Mouse (Mus musculus) Patski (cell line): ENCODE results near the gene Trp63. TPM values are rescaled to one million over a fixed set of nuclear protein-coding genes. Genes with fewer than 3 reads are reported as not detected.
"Not testable (repeated sequence)": the region's sequence is repeated elsewhere in the genome, so short reads cannot be mapped to it uniquely, and the experiment has no call there.

Experiments used
- ATAC-seq: fragments of 100-300 bp; one replicate; pipeline ENCODE4 v1.8.0; 2021
- CTCF ChIA-PET: fragments of 350-600 bp; sonication (Branson Sonifier 250); formaldehyde crosslinking; loops from one replicate; lab custom pipeline; 2022; ENCODE audit warnings: inconsistent platforms; lab: Charles Lee
- POLR2A ChIA-PET: fragments of 350-600 bp; sonication (Branson Sonifier 250); formaldehyde crosslinking; loops from one replicate; lab custom pipeline; 2022; ENCODE audit warnings: antibody characterized with exemption, inconsistent platforms; lab: Charles Lee
- DNase-seq: peaks from one replicate; pipeline ENCODE4 v3.0.0-alpha.2; 2011; ENCODE audit warnings: low read depth, low spot score
- H3K27me3 ChIP-seq: fragments of 371-371 bp; one replicate; pipeline ENCODE4 v1.5.1; 2021
- CTCF ChIP-seq: fragments of 100-300 bp; IDR thresholded peaks from one replicate; pipeline ENCODE4 v1.5.1; 2021
- in situ Hi-C: fragments of 300-500 bp; cut with MboI; formaldehyde crosslinking; loops from 3 replicates; pipeline ENCODE4 v1.11.1; 2018; ENCODE audit warnings: low pct_unique_long_range_greater_than_20kb, mixed read lengths
- polyA plus RNA-seq: library from polyadenylated mRNA; unstranded; gene quantifications from one replicate; pipeline ENCODE4 v1.2.3, GENCODE M21; 2021

Gene Trp63
- 0.03 TPM for polyA plus RNA-seq

DNA sequence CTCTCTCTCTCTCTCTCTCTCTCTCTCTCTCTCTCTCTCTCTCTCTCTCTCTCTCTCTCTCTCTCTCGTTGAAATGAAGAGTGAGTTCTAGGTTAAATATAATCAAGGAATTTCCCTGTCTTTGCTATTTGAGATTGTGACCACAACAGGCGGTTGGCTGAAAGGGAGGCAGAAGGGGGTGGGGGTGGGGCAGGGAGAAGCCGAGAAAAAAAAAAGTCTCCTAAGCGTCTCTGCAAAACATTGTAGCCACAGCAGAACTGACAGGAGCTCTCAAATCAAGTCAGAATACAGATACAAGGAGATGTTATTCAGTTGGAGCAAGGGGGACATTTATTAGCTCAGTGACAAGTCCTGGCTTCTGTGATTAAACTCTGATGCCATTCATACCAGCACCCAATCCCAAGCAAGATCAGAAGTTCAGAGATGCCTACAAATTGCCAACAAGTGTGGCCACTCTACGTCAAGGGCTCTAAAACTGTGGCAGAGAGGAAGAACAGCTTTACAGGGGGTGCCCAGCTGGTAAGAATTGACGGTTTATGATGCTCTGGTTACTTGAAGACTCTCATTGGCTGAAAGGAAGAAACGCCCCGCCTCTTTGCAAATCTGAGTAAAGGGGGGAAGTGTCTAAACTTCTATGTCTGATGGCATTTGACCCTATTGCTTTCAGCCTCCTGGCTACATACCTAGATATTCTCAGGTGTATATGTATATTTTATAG is at the start of gene Trp63:
TSS of gene Trp63 (plus strand) at position 233 of the 718 bp plus-strand sequence.
- POLR2A ChIA-PET, result no interaction called here
- CTCF ChIA-PET, result no interaction called here
- in situ Hi-C loops, result no loop called here
- no peaks in the 10 kb centered on the region for H3K27me3 ChIP-seq
- TF ChIP-seq CTCF, result no peak
- DNase-seq (no peak), ATAC-seq (no peak)

DNA sequence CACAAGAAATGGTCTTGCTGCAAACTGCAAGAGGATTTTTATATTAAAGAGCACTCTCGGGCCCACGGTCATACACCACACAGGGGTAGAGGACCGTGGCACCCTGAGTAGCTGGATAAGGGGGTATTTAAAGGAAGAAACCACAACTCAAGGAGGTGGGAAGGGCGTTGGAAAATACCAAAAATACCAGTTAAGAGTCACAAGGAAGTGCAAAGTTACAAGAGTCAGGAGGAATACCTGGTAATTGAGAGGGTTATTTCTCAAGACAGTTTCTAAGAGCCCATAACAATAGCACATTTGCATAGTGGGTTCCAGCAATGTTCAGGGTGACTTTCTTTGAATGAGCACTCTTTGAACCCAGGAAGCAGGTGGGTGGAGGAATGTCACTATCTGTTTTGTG is 38.8 kb upstream of the Trp63 start:
- H3K27me3 ChIP-seq, ATAC-seq, CTCF ChIA-PET, POLR2A ChIA-PET, DNase-seq, in situ Hi-C loops: not testable (repeated sequence)

DNA sequence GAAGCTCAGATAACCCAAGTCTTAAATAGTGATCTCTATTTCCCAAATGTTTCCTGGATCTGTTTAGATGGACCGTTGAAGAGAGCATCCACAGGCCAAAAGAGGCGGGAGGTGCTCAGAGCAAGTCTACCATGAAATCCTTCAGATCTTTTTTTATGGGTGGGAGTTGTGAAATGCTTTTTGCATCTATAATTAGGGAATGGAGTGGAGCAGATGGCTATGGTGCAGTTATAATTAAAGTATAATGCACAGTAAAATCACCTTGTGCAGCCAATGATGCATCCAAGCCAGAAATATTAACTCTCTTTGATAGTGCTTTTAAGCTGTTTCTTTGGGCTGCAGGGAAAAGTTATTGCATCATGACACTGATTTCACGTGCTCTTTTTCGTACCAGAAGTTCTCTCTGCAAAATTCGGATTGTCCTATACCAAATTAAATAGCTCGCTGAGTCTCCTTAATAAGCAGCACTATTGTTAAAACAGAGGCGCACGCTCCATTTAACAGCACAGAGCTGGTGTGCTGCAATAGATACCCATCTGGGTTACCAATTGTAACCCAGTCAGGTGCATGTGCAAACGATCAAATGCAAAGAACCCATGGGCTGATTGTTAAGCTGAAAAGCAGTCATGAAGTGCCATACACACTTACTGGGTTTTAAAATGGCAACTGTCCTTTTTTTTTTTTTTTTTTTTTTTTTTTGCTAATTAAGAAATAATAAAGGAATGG is 22.9 kb upstream of the Trp63 start:
- H3K27me3 ChIP-seq, result peaks cover 6% of the 10 kb centered on the region
- POLR2A ChIA-PET, result interaction anchor here (0.6 kb wide), 1 partner anchor 56 kb away, joined by 3 read pairs; no protein-coding TSS in a partner anchor
- TF ChIP-seq CTCF, result no peak
- DNase-seq (no peak), ATAC-seq (no peak)
- in situ Hi-C loops, result no loop called here
- CTCF ChIA-PET, result no interaction called here

- no peak for DNase-seq
- ChIA-PET CTCF (interaction anchor here (0.9 kb wide), 1 partner anchor 8 kb away, joined by 3 read pairs; no protein-coding TSS in a partner anchor), POLR2A (no interaction called here)
- H3K27me3 ChIP-seq, result peaks cover 6% of the 10 kb centered on the region
- no peak for TF ChIP-seq CTCF
- no peak for ATAC-seq
- in situ Hi-C loops, result no loop called here
These were observed 20.4 kb upstream of the Trp63 start for GRCm38 (mm10) chr16:25663116-25663515.

- no peaks in the 10 kb centered on the region for H3K27me3 ChIP-seq
- ChIA-PET POLR2A (no interaction called here), CTCF (interaction anchor here (1.4 kb wide), 1 partner anchor 9 kb away, joined by 3 read pairs; no protein-coding TSS in a partner anchor)
- ATAC-seq (no peak), DNase-seq (no peak)
- in situ Hi-C loops, result no loop called here
- TF ChIP-seq CTCF, result no peak
These were observed 9.6 kb upstream of the Trp63 start for GRCm38 (mm10) chr16:25673861-25674440.

DNA sequence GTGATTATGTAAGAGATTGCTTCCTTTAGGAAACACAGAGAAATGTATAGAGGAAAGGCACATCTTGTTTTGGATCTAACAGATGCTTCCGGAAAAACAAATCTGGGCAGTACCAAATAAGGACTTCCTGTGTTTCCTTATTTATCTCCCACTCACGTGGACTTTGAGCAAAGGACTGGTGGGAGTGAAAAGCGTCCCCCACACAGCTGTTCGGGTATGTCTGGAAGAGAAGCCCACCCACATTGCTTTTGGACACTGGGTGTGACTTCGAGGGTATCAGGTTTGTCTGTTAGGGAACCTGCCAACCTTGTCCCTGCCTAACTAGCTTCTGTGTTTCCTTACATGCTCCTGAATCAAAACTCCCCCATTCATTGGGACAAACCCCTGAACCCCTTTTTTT is 3.2 kb upstream of the Trp63 start:
- ATAC-seq (no peak), DNase-seq (no peak)
- H3K27me3 ChIP-seq, result no peaks in the 10 kb centered on the region
- TF ChIP-seq CTCF, result no peak
- ChIA-PET CTCF (no interaction called here), POLR2A (interaction anchor here (0.7 kb wide), 1 partner anchor 9 kb away, joined by 3 read pairs; no protein-coding TSS in a partner anchor)
- in situ Hi-C loops, result no loop called here

- POLR2A ChIA-PET, result interaction anchor here (1.4 kb wide), 1 partner anchor 10 kb away, joined by 3 read pairs; no protein-coding TSS in a partner anchor
- no peak for TF ChIP-seq CTCF
- no peaks in the 10 kb centered on the region for H3K27me3 ChIP-seq
- CTCF ChIA-PET, result no interaction called here
- ATAC-seq (no peak), DNase-seq (no peak)
- in situ Hi-C loops, result no loop called here
These were observed 1.0 kb upstream of the Trp63 start for GRCm38 (mm10) chr16:25682533-25682932.

DNA sequence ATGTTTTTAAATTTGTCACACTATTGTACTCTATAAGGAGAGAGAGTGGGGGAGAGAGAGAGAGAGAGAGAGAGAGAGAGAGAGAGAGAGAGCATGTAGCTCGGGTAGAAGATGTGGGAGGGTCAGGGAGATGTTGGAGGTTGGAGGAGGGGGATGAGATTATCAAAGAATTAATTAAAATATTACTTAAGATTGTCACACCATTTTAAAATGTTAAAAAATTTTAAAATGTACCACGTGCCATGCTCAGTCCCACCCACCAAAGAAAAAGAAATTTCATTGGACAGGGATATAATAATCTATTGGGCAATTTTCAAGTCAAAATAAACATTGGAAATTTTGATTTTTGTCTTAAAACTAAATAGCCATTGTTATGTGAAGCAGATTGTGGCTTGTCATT is 1.0 kb downstream of the Trp63 start:
- no peak for DNase-seq
- POLR2A ChIA-PET, result no interaction called here
- CTCF ChIA-PET, result no interaction called here
- no peak for ATAC-seq
- no peaks in the 10 kb centered on the region for H3K27me3 ChIP-seq
- in situ Hi-C loops, result no loop called here
- TF ChIP-seq CTCF, result no peak

GRCm38 (mm10) chr16:25690612-25691011 is 7.0 kb downstream of the Trp63 start:
- POLR2A ChIA-PET, result no interaction called here
- in situ Hi-C loops, result no loop called here
- no peaks in the 10 kb centered on the region for H3K27me3 ChIP-seq
- ATAC-seq, result no peak
- DNase-seq, result no peak
- TF ChIP-seq CTCF, result no peak
- CTCF ChIA-PET, result no interaction called here

GRCm38 (mm10) chr16:25701252-25701651 is 17.7 kb downstream of the Trp63 start:
- in situ Hi-C loops, result no loop called here
- ChIA-PET CTCF (no interaction called here), POLR2A (no interaction called here)
- ATAC-seq (no peak), DNase-seq (no peak)
- peaks cover 9% of the 10 kb centered on the region for H3K27me3 ChIP-seq
- TF ChIP-seq CTCF, result no peak

DNA sequence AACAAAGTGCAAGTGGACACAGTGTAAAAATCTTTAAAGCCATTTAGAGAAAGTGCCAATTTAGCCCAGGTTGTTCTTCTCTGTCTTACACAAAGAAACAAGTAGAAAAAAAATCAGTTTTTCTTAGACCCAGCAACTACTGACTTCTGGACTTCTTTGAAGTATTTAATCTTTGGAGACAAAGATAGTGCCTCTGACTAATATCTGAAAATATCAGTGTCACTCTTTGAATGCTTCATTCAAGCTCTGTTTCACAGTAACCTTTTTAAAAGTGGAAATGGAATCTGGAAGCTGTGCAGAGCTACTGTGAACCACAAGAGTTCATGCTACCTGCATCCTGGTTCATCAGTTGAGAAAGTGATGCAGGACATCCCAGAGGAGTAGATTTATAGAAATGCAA is 22.7 kb downstream of the Trp63 start:
- peaks cover 9% of the 10 kb centered on the region for H3K27me3 ChIP-seq
- DNase-seq, result no peak
- TF ChIP-seq CTCF, result no peak
- POLR2A ChIA-PET, result no interaction called here
- CTCF ChIA-PET, result no interaction called here
- no peak for ATAC-seq
- in situ Hi-C loops, result no loop called here
